Mouse (Mus musculus) heart, postnatal 0 days (tissue): Measurements from ENCODE around the gene Grb14.

Experiments used
- CTCF ChIP-seq: IDR thresholded peaks from 2 replicates; pipeline ENCODE4 v1.5.1; 2016; ENCODE audit warnings: antibody characterized with exemption, control low read depth, low read depth
- EP300 ChIP-seq: IDR thresholded peaks from 2 replicates; pipeline ENCODE4 v1.6.1; 2016; ENCODE audit warnings: antibody characterized with exemption, low read depth

- TF ChIP-seq CTCF (peak; percentile 48), EP300 (peak; percentile 67)
Measured at GRCm38 (mm10) chr2:65022363-65023240, 2.2 kb downstream of the Grb14 start.
